Mouse (Mus musculus): ENCODE results near the gene Slc8b1. TPM values are rescaled to one million over a fixed set of nuclear protein-coding genes. Genes with fewer than 3 reads are reported as not detected.

Slc8b1 gene
- polyA plus RNA-seq, 1 experiment from 2014 or later, result 3.0 TPM

GRCm38 (mm10) chr5:120571056-120571740 is 60.2 kb downstream of the Slc8b1 start:
- Histone ChIP-seq H3K4me3 (no peak overlapping the region), H3K9ac (0 out of 2 replicates have a peak overlapping the region, but pooled peaks have one; percentile 1), H3K9me3 (no peaks in the 10 kb centered on the region), H3K36me3 (no peaks in the 10 kb centered on the region), H3K4me2 (0 out of 2 replicates have a peak overlapping the region, but pooled peaks have one; percentile 1), H3K27ac (replicated peaks) (peak overlapping the region; percentile 71), H3K4me1 (replicated peaks) (peaks cover 72% of the 10 kb centered on the region), H3K27me3 (no peaks in the 10 kb centered on the region)
- 25% methylated on average over 14 of the region's 14 CpGs for WGBS
- ATAC-seq (ENCODE audit: low read depth), result no peak

DNA sequence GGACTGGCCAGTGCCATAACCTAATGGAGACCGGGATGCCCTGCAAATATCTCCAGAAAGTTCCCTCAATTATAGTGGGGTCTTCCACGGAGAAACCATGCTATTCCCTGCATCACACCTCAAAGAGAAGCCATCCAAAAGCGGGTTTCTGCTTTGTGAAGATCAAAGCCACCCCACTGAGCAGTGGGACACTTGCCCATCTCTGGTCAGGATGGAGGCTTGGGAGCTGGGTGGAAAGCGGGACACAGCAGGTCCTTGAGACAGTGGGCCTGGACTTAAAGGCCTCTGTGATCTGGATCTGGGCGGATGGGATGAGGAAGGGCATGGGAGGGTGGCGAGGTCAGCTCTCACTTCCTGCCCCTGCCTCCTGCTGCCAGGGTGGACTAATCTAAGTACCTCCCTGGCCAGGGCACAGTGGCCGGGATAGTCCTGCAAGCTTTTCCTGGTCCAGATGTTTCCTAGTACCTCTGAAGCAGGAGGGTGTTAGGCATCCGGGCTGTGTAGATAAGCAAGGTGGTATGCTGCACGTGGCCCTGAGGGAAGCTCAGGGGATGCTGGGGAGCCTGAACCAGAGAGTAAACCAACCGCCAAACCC is 63.6 kb downstream of the Slc8b1 start:
- no peaks in the 10 kb centered on the region for H3K36me3 ChIP-seq
- no peak overlapping the region for H3K4me3 ChIP-seq
- no peaks in the 10 kb centered on the region for H3K9me3 ChIP-seq
- H3K27me3 ChIP-seq, result no peaks in the 10 kb centered on the region
- 72% methylated on average over 10 of the region's 10 CpGs for WGBS
- no peak for ATAC-seq (ENCODE audit: low read depth)
- H3K4me2 ChIP-seq, result no peak overlapping the region
- no peak overlapping the region for H3K9ac ChIP-seq
- no peak overlapping the region for H3K27ac ChIP-seq (replicated peaks)
- H3K4me1 ChIP-seq (replicated peaks), result peaks cover 66% of the 10 kb centered on the region

DNA sequence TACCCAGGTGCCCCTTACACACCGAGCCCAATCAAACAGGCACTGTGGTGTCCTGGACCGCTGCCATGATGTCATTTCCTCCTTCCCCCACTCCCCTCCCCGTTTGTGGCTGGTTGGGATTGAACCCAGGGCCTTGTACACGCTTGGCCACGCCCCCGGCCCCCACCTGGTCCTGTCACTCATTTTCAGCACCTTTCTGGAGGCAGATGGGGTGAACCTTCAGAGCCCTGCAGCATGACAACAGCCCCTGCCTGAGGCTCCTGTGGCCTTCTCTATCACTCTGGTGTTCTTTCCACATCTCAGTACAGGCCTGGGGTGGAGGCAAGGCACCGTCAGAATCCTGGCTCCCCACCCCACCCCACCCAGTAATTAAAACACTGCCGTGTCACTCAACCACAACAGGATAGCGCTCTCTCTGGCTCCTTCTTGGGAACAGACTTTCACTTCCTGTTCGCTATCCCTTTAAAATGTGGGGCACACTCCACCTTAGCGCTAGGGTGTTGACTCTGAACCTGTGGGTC is 65.9 kb downstream of the Slc8b1 start:
- H3K9me3 ChIP-seq, result no peaks in the 10 kb centered on the region
- no peak overlapping the region for H3K4me2 ChIP-seq
- no peaks in the 10 kb centered on the region for H3K27me3 ChIP-seq
- no peak for ATAC-seq (ENCODE audit: low read depth)
- peaks cover 6% of the 10 kb centered on the region; the same call in 1 of the 2 replicates for H3K36me3 ChIP-seq
- peaks cover 66% of the 10 kb centered on the region for H3K4me1 ChIP-seq (replicated peaks)
- H3K9ac ChIP-seq, result no peak overlapping the region
- H3K27ac ChIP-seq (replicated peaks), result 0 out of 2 replicates have a peak overlapping the region, but pooled peaks have one; percentile 2
- no peak overlapping the region for H3K4me3 ChIP-seq
- 79% methylated on average over 11 of the region's 11 CpGs for WGBS

DNA sequence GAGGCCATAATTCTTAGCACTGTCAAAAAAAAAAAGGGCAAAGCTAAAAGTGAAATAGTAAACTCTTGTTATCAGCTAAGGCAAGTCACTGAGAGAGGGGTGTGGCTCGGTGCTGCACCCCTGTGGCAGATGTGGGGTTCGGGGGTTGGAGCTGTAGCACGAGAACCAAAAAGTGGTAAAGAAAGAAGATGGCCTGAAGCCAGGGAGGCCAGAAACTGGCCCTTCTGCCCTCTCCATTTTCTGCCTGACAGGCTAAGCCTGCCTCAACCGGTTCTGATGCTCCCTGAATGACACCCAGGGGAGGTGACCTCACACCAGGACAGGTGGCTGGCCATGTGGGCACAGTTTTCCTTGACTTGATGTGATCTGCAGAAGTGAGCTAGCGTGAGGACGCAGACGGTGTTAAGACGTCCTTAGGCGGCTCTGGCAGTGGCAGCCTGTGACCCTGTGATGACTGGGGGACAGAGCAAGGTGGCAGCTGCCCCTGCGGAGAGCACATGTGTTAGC is 67.0 kb downstream of the Slc8b1 start:
- Histone ChIP-seq H3K4me1 (replicated peaks) (peaks cover 65% of the 10 kb centered on the region), H3K9me3 (no peaks in the 10 kb centered on the region), H3K9ac (no peak overlapping the region), H3K36me3 (peaks cover 11% of the 10 kb centered on the region), H3K27me3 (no peaks in the 10 kb centered on the region), H3K27ac (replicated peaks) (peak overlapping the region; percentile 85), H3K4me3 (no peak overlapping the region), H3K4me2 (no peak overlapping the region)
- WGBS, result 50% methylated on average over 10 of the region's 10 CpGs
- no peak for ATAC-seq (ENCODE audit: low read depth)

GRCm38 (mm10) chr5:120578504-120579081 is 67.6 kb downstream of the Slc8b1 start:
- Histone ChIP-seq H3K4me2 (no peak overlapping the region), H3K36me3 (peaks cover 17% of the 10 kb centered on the region), H3K27me3 (no peaks in the 10 kb centered on the region), H3K9me3 (no peaks in the 10 kb centered on the region), H3K4me1 (replicated peaks) (peaks cover 71% of the 10 kb centered on the region), H3K4me3 (no peak overlapping the region), H3K27ac (replicated peaks) (peak overlapping the region; percentile 85), H3K9ac (peak overlapping the region; percentile 19; the same call in 1 of the 2 replicates)
- 48% methylated on average over 12 of the region's 12 CpGs for WGBS
- no peak for ATAC-seq (ENCODE audit: low read depth)

DNA sequence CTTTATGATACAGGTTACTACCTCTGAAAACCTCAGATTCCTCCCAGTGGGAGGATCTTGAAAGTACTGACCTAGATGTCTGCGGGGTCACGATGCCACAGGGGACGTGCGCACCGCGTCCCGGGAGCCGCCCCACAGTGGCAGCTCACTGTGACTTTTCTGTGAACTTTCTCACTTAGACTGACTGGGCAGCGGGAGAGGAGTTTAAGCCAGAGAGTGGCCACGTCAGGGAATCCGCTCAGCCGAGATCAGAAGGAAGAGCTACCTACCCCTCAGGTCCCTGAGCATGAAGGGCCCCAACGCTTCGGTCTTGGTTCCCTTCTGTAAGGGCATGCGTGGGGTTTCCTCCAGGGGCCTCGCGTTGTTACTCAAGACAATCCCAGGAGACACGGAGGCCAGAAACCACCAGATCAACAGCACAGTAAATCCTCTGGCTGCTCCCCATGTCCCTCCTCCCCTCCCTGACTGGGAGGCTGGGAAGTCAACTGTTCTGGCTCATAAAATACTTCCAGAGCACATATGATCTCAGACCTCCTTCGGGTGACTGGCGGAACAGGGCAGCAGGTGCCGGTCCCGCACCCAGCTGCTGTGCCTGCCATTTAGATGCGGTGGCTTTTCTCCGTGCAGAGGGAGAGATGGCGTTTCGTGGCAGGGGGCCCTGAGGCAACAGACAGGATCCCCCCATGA is 68.4 kb downstream of the Slc8b1 start:
- Histone ChIP-seq H3K4me2 (peak overlapping the region; percentile 15), H3K9ac (peak overlapping the region; percentile 31)

DNA sequence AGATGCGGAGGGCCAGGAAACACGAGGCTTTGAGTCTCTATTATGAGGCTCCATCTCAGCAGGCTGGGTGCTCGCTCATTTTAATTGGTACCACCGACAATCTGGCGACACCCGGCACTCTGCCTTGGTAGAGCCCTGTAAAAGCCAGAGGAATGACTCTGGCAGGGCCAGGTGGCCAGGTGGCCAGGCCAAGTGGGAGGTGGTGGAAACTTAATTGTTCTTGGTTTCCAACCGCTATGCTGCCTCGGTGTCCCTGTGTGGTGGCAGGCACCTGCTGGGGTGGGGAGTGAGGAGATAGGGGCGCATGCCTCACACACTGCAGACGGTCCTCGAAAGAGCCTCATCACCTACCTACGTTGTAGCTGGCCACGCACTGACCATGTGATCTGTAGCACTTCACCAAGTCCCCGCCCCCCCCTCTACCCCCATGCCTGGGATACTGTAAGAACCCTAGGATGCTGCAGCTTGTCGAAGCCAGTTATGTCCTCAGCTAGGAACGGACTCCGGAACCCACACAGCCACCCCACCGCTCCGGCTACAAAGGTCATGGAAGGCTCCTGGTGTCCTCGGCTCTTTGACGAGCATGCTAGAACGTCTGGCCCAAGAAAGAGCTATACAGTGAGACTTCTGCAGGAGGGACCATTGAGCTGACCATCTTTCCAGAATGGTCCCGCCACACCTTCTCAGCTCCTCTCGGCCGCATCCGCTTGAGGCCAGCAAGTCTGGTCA is 69.1 kb downstream of the Slc8b1 start:
- ATAC-seq (ENCODE audit: low read depth), result peak; percentile 60
- WGBS, result 67% methylated on average over 26 of the region's 26 CpGs
- Histone ChIP-seq H3K9me3 (no peaks in the 10 kb centered on the region), H3K27me3 (no peaks in the 10 kb centered on the region), H3K36me3 (peaks cover 32% of the 10 kb centered on the region), H3K4me3 (no peak overlapping the region), H3K4me2 (peak overlapping the region; percentile 15), H3K9ac (peak overlapping the region; percentile 31; the same call in 1 of the 2 replicates), H3K4me1 (replicated peaks) (peaks cover 72% of the 10 kb centered on the region), H3K27ac (replicated peaks) (peak overlapping the region; percentile 85)

More for the DNA sequence above, 68.4 kb downstream of the Slc8b1 start:
- no peaks in the 10 kb centered on the region for H3K27me3 ChIP-seq
- no peaks in the 10 kb centered on the region for H3K9me3 ChIP-seq
- H3K4me3 ChIP-seq, result no peak overlapping the region
- WGBS, result 31% methylated on average over 26 of the region's 26 CpGs
- H3K36me3 ChIP-seq, result peaks cover 25% of the 10 kb centered on the region
- ATAC-seq (ENCODE audit: low read depth), result peak; percentile 68
- H3K4me1 ChIP-seq (replicated peaks), result peaks cover 69% of the 10 kb centered on the region
- peak overlapping the region; percentile 85 for H3K27ac ChIP-seq (replicated peaks)

GRCm38 (mm10) chr5:120582002-120582401 is 71.0 kb downstream of the Slc8b1 start:
- WGBS, result 77% methylated on average over 9 of the region's 9 CpGs
- no peak for ATAC-seq (ENCODE audit: low read depth)
- H3K9ac ChIP-seq, result no peak overlapping the region
- H3K4me3 ChIP-seq, result no peak overlapping the region
- H3K9me3 ChIP-seq, result no peaks in the 10 kb centered on the region
- no peak overlapping the region for H3K4me2 ChIP-seq
- peaks cover 80% of the 10 kb centered on the region for H3K4me1 ChIP-seq (replicated peaks)
- H3K27me3 ChIP-seq, result no peaks in the 10 kb centered on the region
- H3K27ac ChIP-seq (replicated peaks), result no peak overlapping the region
- peaks cover 32% of the 10 kb centered on the region for H3K36me3 ChIP-seq

GRCm38 (mm10) chr5:120583511-120583910 is 72.5 kb downstream of the Slc8b1 start:
- no peaks in the 10 kb centered on the region for H3K9me3 ChIP-seq
- H3K36me3 ChIP-seq, result peaks cover 32% of the 10 kb centered on the region
- H3K9ac ChIP-seq, result no peak overlapping the region
- H3K27ac ChIP-seq (replicated peaks), result no peak overlapping the region
- H3K4me2 ChIP-seq, result no peak overlapping the region
- no peak for ATAC-seq (ENCODE audit: low read depth)
- WGBS, result 92% methylated on average over 4 of the region's 4 CpGs
- no peaks in the 10 kb centered on the region for H3K27me3 ChIP-seq
- peaks cover 81% of the 10 kb centered on the region for H3K4me1 ChIP-seq (replicated peaks)
- no peak overlapping the region for H3K4me3 ChIP-seq
